Mouse (Mus musculus) G1E (cell line): ENCODE measurements around the gene Poldip3.

Source experiments
- CTCF ChIP-seq: IDR thresholded peaks from 2 replicates; pipeline ENCODE4 v1.5.1; 2012; ENCODE audit warnings: low read depth, low read length, inconsistent platforms, mixed read lengths
- GATA1 ChIP-seq: IDR thresholded peaks from 2 replicates; pipeline ENCODE4 v1.6.1; 2012; ENCODE audit warnings: borderline replicate concordance, low read length, inconsistent platforms, mixed read lengths
- GATA2 ChIP-seq: IDR thresholded peaks from 2 replicates; pipeline ENCODE4 v1.6.1; 2012; ENCODE audit warnings: low read depth, low read length, inconsistent platforms, borderline replicate concordance

DNA sequence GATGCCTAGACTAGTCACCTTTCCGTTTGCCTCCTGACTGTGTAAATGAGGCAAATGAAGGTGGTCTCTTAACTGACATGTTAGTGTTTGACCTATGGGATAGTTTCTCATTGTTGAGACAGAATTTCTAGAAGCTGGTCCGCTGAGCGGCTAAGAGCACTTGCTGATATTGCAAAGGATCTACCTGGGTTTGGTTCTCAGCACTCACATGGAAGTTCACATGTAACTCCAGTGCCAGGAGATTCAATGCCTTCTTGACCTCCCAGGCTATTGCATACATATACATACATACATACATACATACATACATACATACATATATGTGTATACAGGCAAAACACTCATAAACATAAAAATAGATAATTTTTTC is 874 bp upstream of the Poldip3 start:
- TF ChIP-seq CTCF (no peak), GATA1 (no peak), GATA2 (no peak)
